Mouse (Mus musculus) thymus, adult 2 months (tissue): Measurements from ENCODE around the gene 2010005H15Rik.
"Not testable (repeated sequence)": the region's sequence is repeated elsewhere in the genome, so short reads cannot be mapped to it uniquely, and the experiment has no call there.

Experiments used
- CTCF ChIP-seq: fragments of 200-500 bp; IDR thresholded peaks from 2 replicates; pipeline ENCODE4 v1.5.1; 2012; ENCODE audit warnings: mild to moderate bottlenecking, control low read depth, low read length, moderate library complexity, borderline replicate concordance; ENCODE audit not compliant: control insufficient read depth, poor library complexity, insufficient read depth; ENCODE audit errors: extremely low read depth
- POLR2A ChIP-seq: fragments of 200-500 bp; IDR thresholded peaks from 2 replicates; pipeline ENCODE4 v1.6.1; 2012; ENCODE audit warnings: mild to moderate bottlenecking, low read length, control low read depth, moderate library complexity; ENCODE audit not compliant: control insufficient read depth, poor library complexity, insufficient read depth; ENCODE audit errors: extremely low read depth

DNA sequence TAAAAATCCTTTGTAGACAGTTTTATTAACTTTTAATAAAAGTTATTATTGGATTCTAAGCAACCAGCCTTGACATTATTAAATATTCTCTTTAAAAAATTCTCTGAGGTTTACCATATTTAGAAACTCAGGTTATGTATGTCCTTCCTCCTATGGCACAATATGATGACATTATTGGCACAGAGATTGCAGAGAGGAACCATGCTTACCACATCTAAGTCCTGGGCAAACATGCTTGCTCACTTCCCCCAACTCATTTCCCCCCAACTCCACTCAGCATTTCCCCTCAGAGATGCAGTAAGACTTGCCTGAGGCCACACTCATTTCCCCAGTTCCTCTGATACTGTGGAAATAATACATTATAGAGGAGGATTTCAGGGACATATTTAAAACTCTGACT lies 39.3 kb downstream of the 2010005H15Rik start:
- not testable (repeated sequence) for TF ChIP-seq CTCF, POLR2A
